Mouse (Mus musculus) heart, embryonic 14.5 days (tissue): Measurements from ENCODE around the gene Ckap2l. TPM values are rescaled to one million over a fixed set of nuclear protein-coding genes. Genes with fewer than 3 reads are reported as not detected.

Experiments used
- ATAC-seq: fragments of 200-750 bp; cut with Nextera tagmentation; 2 replicates; pipeline ENCODE4 v1.8.0; 2017; ENCODE audit warnings: low read depth, moderate TSS enrichment; ENCODE audit not compliant: insufficient number of reproducible peaks, insufficient read depth, low FRiP score
- H3K27ac ChIP-seq, 2 experiments: fragments of 200-500 bp in 1 of 2; fragments of 300-500 bp in 1 of 2; sonication (generic) in 1 of 2; replicated peaks in 1 of 2; 2 replicates each; pipeline ENCODE4 v1.5.1; 2012 to 2014; ENCODE audit warnings: low read depth in 2 of 2, low read length in 2 of 2, control low read depth in 1 of 2, mild to moderate bottlenecking in 1 of 2, mixed read lengths in 1 of 2; ENCODE audit not compliant: control insufficient read depth in 1 of 2, insufficient read depth in 1 of 2
- H3K27me3 ChIP-seq: fragments of 300-500 bp; sonication (generic); 2 replicates; pipeline ENCODE4 v1.6.1; 2014; ENCODE audit warnings: mild to moderate bottlenecking, low read length, control low read depth; ENCODE audit not compliant: control insufficient read depth, insufficient read depth
- H3K36me3 ChIP-seq: fragments of 300-500 bp; sonication (generic); 2 replicates; pipeline ENCODE4 v1.6.1; 2014; ENCODE audit warnings: mild to moderate bottlenecking, control low read depth, low read length, mixed read lengths; ENCODE audit not compliant: control insufficient read depth, insufficient read depth
- H3K4me1 ChIP-seq, 2 experiments: fragments of 200-500 bp in 1 of 2; fragments of 300-500 bp in 1 of 2; sonication (generic) in 1 of 2; 2 replicates each; pipeline ENCODE4 v1.6.1; 2012 to 2014; ENCODE audit warnings: low read length in 2 of 2, control low read depth in 1 of 2, mixed read lengths in 1 of 2; ENCODE audit not compliant: control insufficient read depth in 2 of 2, insufficient read depth in 2 of 2
- H3K4me2 ChIP-seq: fragments of 300-500 bp; sonication (generic); 2 replicates; pipeline ENCODE4 v1.6.1; 2014; ENCODE audit warnings: mild to moderate bottlenecking, low read length
- H3K4me3 ChIP-seq, 2 experiments: fragments of 200-500 bp in 1 of 2; fragments of 300-500 bp in 1 of 2; sonication (generic) in 1 of 2; 2 replicates each; pipeline ENCODE4 v1.5.1; 2012 to 2014; ENCODE audit warnings: low read length in 2 of 2, mild to moderate bottlenecking in 2 of 2, control low read depth in 1 of 2, low read depth in 1 of 2, moderate library complexity in 1 of 2; ENCODE audit not compliant: control insufficient read depth in 1 of 2, insufficient read depth in 1 of 2
- H3K9ac ChIP-seq: fragments of 300-500 bp; sonication (generic); 2 replicates; pipeline ENCODE4 v1.6.1; 2014; ENCODE audit warnings: mild to moderate bottlenecking, low read length
- H3K9me3 ChIP-seq: fragments of 300-500 bp; sonication (generic); 2 replicates; pipeline ENCODE4 v1.6.1; 2016; ENCODE audit warnings: low read length, control low read depth; ENCODE audit not compliant: control insufficient read depth
- WGBS: fragments of 180-500 bp; shearing (Covaris S2); extraction: QIAGEN DNeasy Blood & Tissue Kit; methylation state at CpG from one replicate; pipeline ENCODE4 v1.1.7; 2014; 5-methylcytosine and 5-hydroxymethylcytosine counted together
- polyA plus RNA-seq: library from polyadenylated mRNA; unstranded; fragments of >200 nt; fragmentation: Nextera tagmentation; extraction: Ambion mirVana; gene quantifications from 2 replicates; pipeline ENCODE4 v1.2.1, GENCODE M21; 2014

Ckap2l gene
- polyA plus RNA-seq, 1 experiment from 2014 or later: 45.2 TPM

GRCm38 (mm10) chr2:129226296-129226851 is 70.6 kb downstream of the Ckap2l start:
- 43% methylated on average over 11 of the region's 11 CpGs for WGBS
- no peak overlapping the region for H3K4me2 ChIP-seq
- no peak overlapping the region for H3K9ac ChIP-seq
- ATAC-seq: 0 out of 2 replicates have a peak, but pooled peaks have one; percentile 26
- no peaks in the 10 kb centered on the region for H3K27me3 ChIP-seq
- H3K4me1 ChIP-seq: no peaks in the 10 kb centered on the region
- H3K36me3 ChIP-seq: no peaks in the 10 kb centered on the region
- H3K27ac ChIP-seq: no peak overlapping the region; a peak in 1 of 4 replicates
- no peaks in the 10 kb centered on the region for H3K9me3 ChIP-seq
- no peak overlapping the region for H3K4me3 ChIP-seq

GRCm38 (mm10) chr2:129225251-129225819 is 71.7 kb downstream of the Ckap2l start:
- no peaks in the 10 kb centered on the region for H3K36me3 ChIP-seq
- no peaks in the 10 kb centered on the region for H3K27me3 ChIP-seq
- H3K4me3 ChIP-seq: no peak overlapping the region
- H3K9me3 ChIP-seq: no peaks in the 10 kb centered on the region
- 76% methylated on average over 17 of the region's 17 CpGs for WGBS
- ATAC-seq: no peak
- no peak overlapping the region for H3K9ac ChIP-seq
- H3K27ac ChIP-seq: no peak overlapping the region
- H3K4me2 ChIP-seq: no peak overlapping the region
- H3K4me1 ChIP-seq: no peaks in the 10 kb centered on the region

GRCm38 (mm10) chr2:129224178-129224577 is 72.8 kb downstream of the Ckap2l start:
- no peaks in the 10 kb centered on the region for H3K9me3 ChIP-seq
- H3K4me1 ChIP-seq: no peaks in the 10 kb centered on the region
- no peak overlapping the region for H3K4me2 ChIP-seq
- no peak overlapping the region for H3K27ac ChIP-seq
- 73% methylated on average over 4 of the region's 4 CpGs for WGBS
- H3K27me3 ChIP-seq: no peaks in the 10 kb centered on the region
- H3K4me3 ChIP-seq: no peak overlapping the region
- no peaks in the 10 kb centered on the region for H3K36me3 ChIP-seq
- ATAC-seq: no peak
- H3K9ac ChIP-seq: no peak overlapping the region

GRCm38 (mm10) chr2:129221097-129221632 is 75.8 kb downstream of the Ckap2l start:
- no peak overlapping the region for H3K4me3 ChIP-seq
- H3K27me3 ChIP-seq: no peaks in the 10 kb centered on the region
- peaks cover 2 to 5% of the 10 kb centered on the region in 2 experiments; a peak in 1 of 4 replicates for H3K4me1 ChIP-seq
- WGBS: 72% methylated on average over 9 of the region's 9 CpGs
- no peaks in the 10 kb centered on the region for H3K36me3 ChIP-seq
- H3K27ac ChIP-seq: no peak overlapping the region
- no peaks in the 10 kb centered on the region for H3K9me3 ChIP-seq
- no peak overlapping the region for H3K9ac ChIP-seq
- H3K4me2 ChIP-seq: no peak overlapping the region
- ATAC-seq: no peak

- Histone ChIP-seq H3K36me3 (no peaks in the 10 kb centered on the region), H3K27me3 (no peaks in the 10 kb centered on the region), H3K9me3 (no peaks in the 10 kb centered on the region), H3K9ac (no peak overlapping the region), H3K4me3 (no peak overlapping the region), H3K27ac (no peak overlapping the region), H3K4me1 (peaks cover 2 to 5% of the 10 kb centered on the region in 2 experiments; a peak in 1 of 4 replicates), H3K4me2 (no peak overlapping the region)
- ATAC-seq: no peak
- WGBS: 68% methylated on average over 4 of the region's 4 CpGs
Measured at GRCm38 (mm10) chr2:129218537-129219105, 78.4 kb downstream of the Ckap2l start.

Other genes starting within 250 kb of the Ckap2l start
- 0.05 and 0.09 TPM in 2 replicates for gene Vinac1, start 249.0 kb downstream of the Ckap2l start, polyA plus RNA-seq
- 9.2 and 10.7 TPM in 2 replicates for gene Ttl, start 231.3 kb downstream of the Ckap2l start, polyA plus RNA-seq
- 12.1 and 14.0 TPM in 2 replicates for gene Polr1b, start 196.2 kb downstream of the Ckap2l start, polyA plus RNA-seq
- 20.9 and 23.8 TPM in 2 replicates for gene Chchd5, start 167.5 kb downstream of the Ckap2l start, polyA plus RNA-seq
- gene Slc20a1, start 98.4 kb downstream of the Ckap2l start, polyA plus RNA-seq: 21.6 and 22.0 TPM in 2 replicates
- gene Il1a, start 12.8 kb upstream of the Ckap2l start, polyA plus RNA-seq: 0.11 and 0.31 TPM in 2 replicates
- gene Il1b, start 73.9 kb upstream of the Ckap2l start, polyA plus RNA-seq: 0.24 and 0.39 TPM in 2 replicates
- gene F830045P16Rik, start 239.4 kb upstream of the Ckap2l start, polyA plus RNA-seq: not detected in 2 replicates